Mouse (Mus musculus) layer of hippocampus, adult 18-20 months (tissue): Measurements from ENCODE around the gene Csf2ra. TPM values are rescaled to one million over a fixed set of nuclear protein-coding genes. Genes with fewer than 3 reads are reported as not detected.
"Not testable (repeated sequence)": the region's sequence is repeated elsewhere in the genome, so short reads cannot be mapped to it uniquely, and the experiment has no call there.

ENCODE experiments used
- DNase-seq, 2 experiments: peaks; one replicate each; pipeline ENCODE4 v3.0.0; 2022; ENCODE audit warnings: low spot score in 2 of 2
- total RNA-seq, 2 experiments: library from RNA; stranded (reverse); gene quantifications; 2 replicates each; pipeline ENCODE4 v1.2.3; 2021

The Csf2ra gene
- total RNA-seq, 2 experiments from 2014 or later, result 22.7 to 30.0 TPM

GRCm38 (mm10) chr19:61225526-61226400, 2.5 kb downstream of the Csf2ra start:
- peak; percentile 82 to 90 for DNase-seq

GRCm38 (mm10) chr19:61224678-61225525, 3.3 kb downstream of the Csf2ra start:
- DNase-seq, result peak in 1 of 2 experiments; percentile 25

DNA sequence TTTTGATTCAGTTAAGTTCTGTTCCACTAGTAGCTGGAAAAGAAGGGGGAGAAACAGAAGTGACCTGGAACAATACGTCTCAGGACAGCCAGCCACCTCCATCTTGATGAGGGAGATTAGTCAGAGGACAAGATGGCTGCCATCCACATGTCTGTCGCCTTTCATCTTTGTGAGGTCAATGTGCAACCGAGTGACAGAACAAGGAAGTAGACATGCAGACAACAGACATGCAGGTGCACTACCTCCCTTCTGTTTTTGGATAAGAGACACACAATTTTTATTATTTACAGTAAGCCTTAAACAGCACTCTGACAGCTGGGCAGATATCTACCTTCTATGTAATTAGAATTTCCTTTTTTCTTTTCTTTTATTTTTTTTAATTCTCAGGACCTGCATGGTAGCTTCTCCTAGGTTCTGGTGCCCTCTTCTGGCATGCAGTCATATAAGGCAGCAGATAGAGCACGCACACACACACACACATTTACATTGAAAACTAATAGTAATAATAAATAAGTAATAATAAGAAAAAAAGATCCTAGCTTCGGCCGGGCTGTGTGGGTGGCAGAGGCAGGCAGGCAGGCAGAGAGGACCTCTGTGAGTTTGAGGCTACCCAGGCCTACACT, 4.4 kb downstream of the Csf2ra start:
- no peak for DNase-seq

- not testable (repeated sequence) for DNase-seq
Measured at GRCm38 (mm10) chr19:61207506-61207905, 20.7 kb downstream of the Csf2ra start.

GRCm38 (mm10) chr19:61199836-61200235, 28.4 kb downstream of the Csf2ra start:
- DNase-seq, result no peak

DNA sequence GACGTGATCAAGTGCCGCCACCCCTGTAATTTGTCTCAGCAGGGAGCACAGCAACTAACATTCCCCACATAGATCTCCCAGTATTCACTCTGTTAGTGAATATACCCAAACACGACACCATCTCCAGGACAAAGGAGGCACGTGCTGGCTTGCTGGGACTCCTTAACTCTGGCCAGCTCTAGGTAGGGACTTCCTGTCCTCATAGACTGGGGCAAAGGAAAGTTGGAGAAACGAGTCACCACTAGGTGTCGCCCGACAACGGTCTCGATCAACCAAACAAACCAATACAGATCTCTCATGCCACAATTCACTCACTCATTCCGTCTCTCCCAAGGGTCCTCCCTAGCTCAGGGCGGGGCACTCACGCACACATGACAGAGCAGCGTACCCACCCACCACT, 28.9 kb downstream of the Csf2ra start:
- peak; percentile 78 to 93 for DNase-seq

GRCm38 (mm10) chr19:61183590-61183989, 44.6 kb downstream of the Csf2ra start, which contains the start of gene Gm6020:
Gm6020 (plus strand) TSS chr19:61183890.
- not testable (repeated sequence) for DNase-seq

- no peak for DNase-seq
Measured at GRCm38 (mm10) chr19:61175756-61176324, 52.4 kb downstream of the Csf2ra start, which contains the start of gene Gm7102. Gm7102 (minus strand) TSS chr19:61176309.

Other genes with a start within 250 kb of the Csf2ra start
- 10 to 100 TPM; 44.6 to 52.0 TPM for gene Zfp950, start 87.6 kb downstream of the Csf2ra start, total RNA-seq
- under 1 TPM in 1 of 2 experiments, not detected in 1; 0.30 TPM for gene Gm7102, start 52.1 kb downstream of the Csf2ra start, total RNA-seq
- not detected for gene Gm6020, start 44.5 kb downstream of the Csf2ra start, total RNA-seq
- gene Gm21060, start 68.6 kb upstream of the Csf2ra start, total RNA-seq, result not detected